Comparison of ENCODE assay signal across 26 mouse cellular contexts in genomic region chr4:129879206-129879780, GRCm38 (mm10). TPM values are rescaled to one million over a fixed set of nuclear protein-coding genes. Genes with fewer than 3 reads are reported as not detected.
A peak's percentile ranks its signal among the peaks of the same experiment; 100 is the strongest.
DNase-seq lines count a peak whose midpoint lies in the region; ATAC-seq lines count a peak whose summit lies in the region.
"Had no signal": no experiment of that assay in that cellular context is flagged by ENCODE, and none has a peak within 500 bp of the region (broad histone marks: within the 10 kb centered on the region; RNA-seq: fewer than 3 reads in every experiment).

No protein-coding gene starts in this region.

- peaks cover 63% of the 10 kb centered on the region for H3K4me1 ChIP-seq in forebrain, embryonic 10.5 days
- peaks cover 22% of the 10 kb centered on the region for H3K4me1 ChIP-seq in forebrain, embryonic 16.5 days (replicated peaks; ENCODE audit: control insufficient read depth, insufficient read depth, low read length)
- H3K4me1 ChIP-seq in limb, embryonic 10.5 days: peaks cover 45% of the 10 kb centered on the region

- no peak for ATAC-seq in forebrain, embryonic 16.5 days
- ATAC-seq: CD4-positive, CD25-positive, alpha-beta regulatory T cell, adult 4 months; intestine, postnatal 0 days; liver, postnatal 0 days; lung, postnatal 0 days had no signal

- no peak for DNase-seq in forebrain, embryonic 10.5 days (ENCODE audit: extremely low spot score, low spot score)
- peak; percentile 40 to 44 for DNase-seq in spleen, adult 18-20 months
- DNase-seq in spleen, adult 12 weeks (ENCODE audit: low spot score): no peak
- DNase-seq in limb, embryonic 10.5 days (ENCODE audit: low spot score): no peak
- no peak for DNase-seq in kidney, adult 18-20 months
- no peak for DNase-seq in gastrocnemius, postnatal 25 days
- no peak for DNase-seq in heart, adult 9 months (ENCODE audit: low spot score in 2 of 2)
- DNase-seq: adrenal gland, postnatal 36 days; cerebellum, adult 9-11 months; left cerebral cortex, postnatal 4 days; liver, postnatal 0 days; right cerebral cortex, postnatal 14 days had no signal

- no peak overlapping the region for H3K4me3 ChIP-seq in forebrain, embryonic 10.5 days
- H3K4me3 ChIP-seq in forebrain, embryonic 16.5 days (replicated peaks; ENCODE audit: low read length): no peak overlapping the region
- H3K4me3 ChIP-seq in limb, embryonic 10.5 days: no peak overlapping the region

- no peak overlapping the region for H3K9ac ChIP-seq in forebrain, embryonic 16.5 days (replicated peaks; ENCODE audit: low read depth, low read length)
- H3K9ac ChIP-seq: liver, postnatal 0 days had no signal

- H3K36me3 ChIP-seq in forebrain, embryonic 10.5 days (replicated peaks): no peaks in the 10 kb centered on the region
- H3K36me3 ChIP-seq in forebrain, embryonic 16.5 days (ENCODE audit: control insufficient read depth, insufficient read depth): no peaks in the 10 kb centered on the region
- no peaks in the 10 kb centered on the region for H3K36me3 ChIP-seq in limb, embryonic 10.5 days

- H3K4me2 ChIP-seq in forebrain, embryonic 16.5 days (ENCODE audit: low read length): no peak overlapping the region
- H3K4me2 ChIP-seq: heart, embryonic 11.5 days; liver, embryonic 11.5 days had no signal

- H3K27me3 ChIP-seq in forebrain, embryonic 10.5 days (ENCODE audit: poor library complexity, severe bottlenecking): no peaks in the 10 kb centered on the region
- no peaks in the 10 kb centered on the region for H3K27me3 ChIP-seq in forebrain, embryonic 16.5 days (replicated peaks; ENCODE audit: control insufficient read depth, insufficient read depth, low read length)
- no peaks in the 10 kb centered on the region for H3K27me3 ChIP-seq in limb, embryonic 10.5 days (ENCODE audit: low read depth, poor library complexity, severe bottlenecking)

- peak overlapping the region; percentile 70 for H3K27ac ChIP-seq in forebrain, embryonic 10.5 days
- H3K27ac ChIP-seq in forebrain, embryonic 16.5 days (ENCODE audit: low read length): no peak overlapping the region
- peak overlapping the region; percentile 37 for H3K27ac ChIP-seq in limb, embryonic 10.5 days
- H3K27ac ChIP-seq: macrophage; stomach, postnatal 0 days had no signal

- no peaks in the 10 kb centered on the region for H3K9me3 ChIP-seq in forebrain, embryonic 10.5 days
- no peaks in the 10 kb centered on the region for H3K9me3 ChIP-seq in forebrain, embryonic 16.5 days (ENCODE audit: control insufficient read depth, low read length)
- H3K9me3 ChIP-seq in limb, embryonic 10.5 days (replicated peaks): no peaks in the 10 kb centered on the region

- WGBS in forebrain, embryonic 10.5 days: 70% methylated on average over 4 of the region's 4 CpGs
- WGBS in forebrain, embryonic 16.5 days: 68% methylated on average over 4 of the region's 4 CpGs
- WGBS in limb, embryonic 10.5 days: 76% methylated on average over 4 of the region's 4 CpGs

RNA-seq across cellular contexts. Expression of gene Spocd1, which starts 49.8 kb away (rescaled TPM):
- polyA plus RNA-seq in forebrain, embryonic 10.5 days (2016; fragmentation: Nextera tagmentation; extraction: Ambion mirVana): not detected in 2 replicates
- polyA plus RNA-seq in forebrain, embryonic 16.5 days (2015; fragmentation: Nextera tagmentation; extraction: Ambion mirVana): not detected in 2 replicates
- polyA plus RNA-seq in limb, embryonic 10.5 days (2016; fragmentation: Nextera tagmentation; extraction: Ambion mirVana): 0.06 TPM in 1 of 2 replicates, not detected in the other
- total RNA-seq in gastrocnemius, postnatal 25 days (2021): not detected
- total RNA-seq: gastrocnemius, adult 18-20 months; gastrocnemius, postnatal 4 days; monocyte, adult 5-6 weeks had no signal
- polyA plus RNA-seq: CD4-positive, CD25-positive, alpha-beta regulatory T cell, adult 4 months; hindbrain, embryonic 11.5 days; intestine, postnatal 0 days; large intestine, adult 2 months; liver, postnatal 0 days; lung, postnatal 0 days; macrophage; stomach, postnatal 0 days; urinary bladder, adult 2 months had no signal

Comparison
In these comparisons a context has a peak if more than half of its experiments do, and no peak if none do; other contexts are left out.
1. DNase-seq: peak in spleen, adult 18-20 months (2 of 2); none in forebrain, embryonic 10.5 days (single experiment), spleen, adult 12 weeks (single experiment), limb, embryonic 10.5 days (single experiment), kidney, adult 18-20 months (single experiment), gastrocnemius, postnatal 25 days (single experiment) and heart, adult 9 months (0 of 2).